Mouse (Mus musculus): ENCODE measurements around the gene Dnm3. TPM values are rescaled to one million over a fixed set of nuclear protein-coding genes. Genes with fewer than 3 reads are reported as not detected.

Gene Dnm3
- polyA plus RNA-seq, 1 experiment, result 6.8 TPM

DNA sequence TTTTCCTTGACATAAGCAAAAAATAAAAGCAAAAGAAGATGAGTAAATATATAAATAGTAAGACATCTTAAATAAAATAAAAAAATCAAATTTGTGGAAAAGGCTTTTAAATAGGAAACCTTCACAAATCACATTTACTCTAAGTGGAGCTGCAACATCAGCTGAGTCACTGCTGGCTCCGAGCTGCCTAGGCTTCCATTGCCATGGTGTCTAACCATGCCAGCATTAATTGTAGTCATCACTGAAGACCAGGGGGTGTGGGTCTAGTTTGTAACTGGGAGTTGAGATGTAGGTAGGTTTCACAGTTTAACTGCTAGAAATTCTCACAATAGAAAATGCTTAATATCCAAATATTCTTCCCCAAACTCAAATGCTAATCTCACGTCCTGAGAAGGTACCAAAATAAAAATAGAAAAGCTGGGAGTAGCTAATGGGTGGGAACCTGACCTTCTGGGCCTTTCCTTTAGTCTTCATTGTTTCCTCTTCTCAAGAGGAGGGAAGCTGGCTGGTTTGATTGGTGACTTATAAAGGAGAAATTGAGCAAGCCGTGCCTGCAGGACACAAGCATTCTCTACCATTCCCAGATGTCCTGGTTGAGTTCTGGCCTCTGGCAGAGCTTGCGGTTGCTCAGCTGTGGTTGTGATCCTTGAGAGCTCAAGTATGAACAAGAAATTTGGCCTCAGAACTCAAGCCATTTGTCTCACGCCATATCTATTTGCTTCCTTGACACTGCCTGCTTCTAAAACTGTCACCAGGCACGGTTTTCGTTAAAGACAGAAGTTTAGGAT is 377.6 kb downstream of the Dnm3 start:
- no peak for TF ChIP-seq POLR2A (IDR thresholded peaks at IDR 0.05; ENCODE audit: borderline replicate concordance, extremely low read depth, low read depth, low read length)
- no peak for TF ChIP-seq CTCF (IDR thresholded peaks at IDR 0.05; ENCODE audit: insufficient read depth, low read length)
- H3K4me3 ChIP-seq (replicated peaks; ENCODE audit: extremely low read depth, low read depth, low read length), result no peak overlapping the region
- H3K4me1 ChIP-seq (ENCODE audit: control insufficient read depth, insufficient read depth, low read length), result no peaks in the 10 kb centered on the region
- 71% methylated on average over 7 of the region's 7 CpGs for WGBS
- DNase-seq, result no peak

GRCm38 (mm10) chr1:162099203-162099602 is 378.6 kb downstream of the Dnm3 start:
- H3K4me1 ChIP-seq (ENCODE audit: control insufficient read depth, insufficient read depth, low read length), result no peaks in the 10 kb centered on the region
- TF ChIP-seq POLR2A (IDR thresholded peaks at IDR 0.05; ENCODE audit: borderline replicate concordance, extremely low read depth, low read depth, low read length), result no peak
- no peak for TF ChIP-seq CTCF (IDR thresholded peaks at IDR 0.05; ENCODE audit: insufficient read depth, low read length)
- no peak for DNase-seq
- WGBS, result 75% methylated on average over 3 of the region's 3 CpGs
- no peak overlapping the region for H3K4me3 ChIP-seq (replicated peaks; ENCODE audit: extremely low read depth, low read depth, low read length)

DNA sequence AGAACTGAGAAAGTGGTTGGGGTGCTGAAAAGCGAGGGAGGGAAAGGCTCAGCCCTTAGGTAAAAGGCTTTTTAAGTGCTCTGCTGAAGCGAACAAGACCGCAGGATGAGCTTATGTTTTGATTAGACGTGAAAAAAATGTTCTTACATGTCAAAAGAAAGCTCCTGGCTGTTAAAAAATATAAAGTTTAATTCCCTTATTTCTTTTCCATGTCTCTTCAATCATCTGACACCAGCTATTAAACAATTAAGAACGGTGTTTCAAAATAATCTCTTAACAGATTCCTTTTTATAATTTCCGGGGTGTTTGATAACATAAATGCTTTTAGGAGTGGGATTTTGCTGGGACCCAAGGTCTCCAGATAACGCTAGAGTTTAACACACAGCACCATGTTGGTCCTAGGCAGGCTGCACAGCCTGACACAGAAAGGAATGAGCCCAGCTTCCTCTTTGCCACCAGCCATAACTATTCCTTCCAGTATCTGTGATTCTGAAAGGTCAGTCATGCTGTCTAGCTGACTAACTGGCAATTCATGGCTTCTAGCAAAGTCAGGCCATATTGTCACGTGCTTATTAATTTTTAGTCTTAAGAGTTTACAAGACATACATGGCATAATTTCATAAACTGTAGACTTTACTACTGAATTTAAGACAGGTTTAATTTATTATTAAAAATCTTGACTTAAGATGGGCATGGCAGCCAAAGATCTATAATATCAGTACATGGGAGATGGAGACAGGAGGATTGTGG is 383.1 kb downstream of the Dnm3 start:
- TF ChIP-seq POLR2A (IDR thresholded peaks at IDR 0.05; ENCODE audit: borderline replicate concordance, extremely low read depth, low read depth, low read length) (no peak), CTCF (IDR thresholded peaks at IDR 0.05; ENCODE audit: insufficient read depth, low read length) (no peak)
- DNase-seq, result no peak
- Histone ChIP-seq H3K4me1 (ENCODE audit: control insufficient read depth, insufficient read depth, low read length) (no peaks in the 10 kb centered on the region), H3K4me3 (replicated peaks; ENCODE audit: extremely low read depth, low read depth, low read length) (no peak overlapping the region)
- 67% methylated on average over 8 of the region's 8 CpGs for WGBS

DNA sequence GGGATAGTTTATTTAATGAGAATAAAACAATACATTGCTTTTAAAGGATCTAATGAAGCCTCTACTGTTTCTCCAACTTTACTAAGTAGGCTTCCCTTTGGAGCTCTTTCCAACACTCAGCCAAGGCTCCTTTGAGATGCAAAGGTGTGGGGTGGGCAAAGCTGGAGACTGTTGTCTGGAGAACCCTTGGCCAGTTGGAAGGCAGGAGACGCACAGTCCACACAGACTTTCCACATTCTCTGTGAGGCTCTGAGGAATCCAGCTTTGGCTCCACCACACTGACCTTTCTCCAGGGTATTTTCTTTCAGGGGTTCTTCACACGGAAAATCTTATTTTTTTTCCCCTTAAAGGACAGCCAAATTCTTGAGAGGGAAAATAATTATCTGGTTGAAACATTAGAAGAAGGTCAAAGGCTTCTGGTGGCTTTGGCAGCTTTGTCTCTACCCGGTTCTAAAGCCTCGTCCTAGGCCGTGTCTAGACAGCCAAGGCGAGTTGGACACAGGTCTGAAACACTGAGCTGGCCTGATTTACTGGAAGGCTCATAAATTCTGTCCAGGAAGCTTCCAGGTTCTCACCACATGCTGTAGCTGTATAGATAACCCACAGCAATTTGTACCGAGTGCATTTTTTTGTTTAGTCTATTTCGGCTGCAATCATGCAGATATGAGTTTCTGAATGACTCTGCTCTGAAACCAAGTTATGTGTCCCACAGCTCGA is 383.9 kb downstream of the Dnm3 start:
- H3K4me1 ChIP-seq (ENCODE audit: control insufficient read depth, insufficient read depth, low read length), result no peaks in the 10 kb centered on the region
- no peak for DNase-seq
- no peak overlapping the region for H3K4me3 ChIP-seq (replicated peaks; ENCODE audit: extremely low read depth, low read depth, low read length)
- 48% methylated on average over 9 of the region's 9 CpGs for WGBS
- TF ChIP-seq CTCF (IDR thresholded peaks at IDR 0.05; ENCODE audit: insufficient read depth, low read length) (no peak), POLR2A (IDR thresholded peaks at IDR 0.05; ENCODE audit: borderline replicate concordance, extremely low read depth, low read depth, low read length) (no peak)

DNA sequence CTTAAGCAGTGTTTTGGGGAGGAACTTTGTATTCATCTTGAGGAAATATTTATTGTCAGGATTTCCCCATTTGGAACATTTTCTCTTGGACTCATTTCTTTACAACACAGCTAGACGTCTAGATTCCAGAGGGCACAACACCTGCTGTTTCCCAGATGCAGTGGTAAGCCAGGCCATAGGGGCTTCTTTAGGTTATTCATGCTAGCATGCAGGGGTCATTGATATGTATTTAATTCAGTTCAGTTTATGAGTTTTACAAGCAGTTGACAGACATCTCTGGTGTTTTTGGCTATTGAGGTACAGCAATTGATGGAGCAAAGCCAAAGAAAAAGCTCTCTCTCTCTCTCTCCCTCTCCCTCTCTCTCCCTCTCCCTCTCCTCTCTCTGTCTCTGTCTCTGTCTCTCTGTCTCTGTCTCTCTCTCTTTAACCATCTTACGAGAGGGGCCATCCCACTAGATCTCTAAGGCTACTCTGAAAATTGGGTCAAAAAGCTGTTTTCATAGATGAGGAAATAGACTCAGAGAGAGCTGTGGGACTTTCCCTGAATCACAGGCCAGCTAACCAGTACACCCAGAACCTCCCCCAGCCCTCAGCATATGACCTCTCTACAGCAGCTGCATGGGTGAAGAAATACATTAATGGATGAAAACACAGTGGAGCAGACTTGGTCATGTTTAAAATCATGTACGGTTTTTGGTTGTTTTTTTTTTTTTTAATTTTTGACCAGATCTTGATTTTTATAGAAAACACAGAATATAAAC is 384.8 kb downstream of the Dnm3 start:
- WGBS, result 64% methylated on average over 3 of the region's 3 CpGs
- no peaks in the 10 kb centered on the region for H3K4me1 ChIP-seq (ENCODE audit: control insufficient read depth, insufficient read depth, low read length)

DNA sequence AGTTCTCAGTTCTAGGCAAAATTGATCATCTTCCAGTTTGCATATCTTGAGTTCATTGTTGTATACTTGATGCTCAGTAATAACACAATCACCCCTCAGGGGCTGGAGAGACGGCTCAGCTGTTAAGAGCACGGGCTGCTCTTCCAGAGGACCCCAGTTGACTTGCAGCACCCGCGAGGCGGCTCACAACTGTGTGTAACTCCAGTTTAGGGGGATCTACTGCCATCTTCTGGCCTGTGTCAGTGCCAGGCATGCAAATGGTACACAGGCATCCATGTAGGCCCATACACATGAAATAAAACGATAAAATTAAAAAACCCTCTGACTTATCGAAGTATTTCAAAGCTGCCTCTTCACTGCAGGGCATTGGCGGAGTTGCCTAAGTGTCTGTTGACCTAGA is 385.4 kb downstream of the Dnm3 start:
- WGBS, result 85% methylated on average over 8 of the region's 8 CpGs
- Histone ChIP-seq H3K4me1 (ENCODE audit: control insufficient read depth, insufficient read depth, low read length) (no peaks in the 10 kb centered on the region), H3K4me3 (replicated peaks; ENCODE audit: extremely low read depth, low read depth, low read length) (no peak overlapping the region)
- TF ChIP-seq POLR2A (IDR thresholded peaks at IDR 0.05; ENCODE audit: borderline replicate concordance, extremely low read depth, low read depth, low read length) (no peak), CTCF (IDR thresholded peaks at IDR 0.05; ENCODE audit: insufficient read depth, low read length) (no peak)
- DNase-seq, result no peak

More for the DNA sequence above, 384.8 kb downstream of the Dnm3 start:
- no peak for DNase-seq
- no peak overlapping the region for H3K4me3 ChIP-seq (replicated peaks; ENCODE audit: extremely low read depth, low read depth, low read length)
- no peak for TF ChIP-seq POLR2A (IDR thresholded peaks at IDR 0.05; ENCODE audit: borderline replicate concordance, extremely low read depth, low read depth, low read length)
- no peak for TF ChIP-seq CTCF (IDR thresholded peaks at IDR 0.05; ENCODE audit: insufficient read depth, low read length)

GRCm38 (mm10) chr1:162083886-162084478 is 393.9 kb downstream of the Dnm3 start:
- TF ChIP-seq CTCF (IDR thresholded peaks at IDR 0.05; ENCODE audit: insufficient read depth, low read length), result no peak
- no peak for DNase-seq
- H3K4me3 ChIP-seq (replicated peaks; ENCODE audit: extremely low read depth, low read depth, low read length), result no peak overlapping the region
- 43% methylated on average over 9 of the region's 9 CpGs for WGBS
- peaks cover 2% of the 10 kb centered on the region for H3K4me1 ChIP-seq (ENCODE audit: control insufficient read depth, insufficient read depth, low read length)

- 63% methylated on average over 2 of the region's 2 CpGs for WGBS
- DNase-seq, result no peak
- Histone ChIP-seq H3K4me3 (replicated peaks; ENCODE audit: extremely low read depth, low read depth, low read length) (no peak overlapping the region), H3K4me1 (ENCODE audit: control insufficient read depth, insufficient read depth, low read length) (peaks cover 2% of the 10 kb centered on the region)
- TF ChIP-seq CTCF (IDR thresholded peaks at IDR 0.05; ENCODE audit: insufficient read depth, low read length) (no peak), POLR2A (IDR thresholded peaks at IDR 0.05; ENCODE audit: borderline replicate concordance, extremely low read depth, low read depth, low read length) (no peak)
Measured at GRCm38 (mm10) chr1:162083354-162083753, 394.5 kb downstream of the Dnm3 start.

GRCm38 (mm10) chr1:162082711-162083110 is 395.1 kb downstream of the Dnm3 start:
- 74% methylated on average over 7 of the region's 7 CpGs for WGBS
- TF ChIP-seq CTCF (IDR thresholded peaks at IDR 0.05; ENCODE audit: insufficient read depth, low read length) (no peak), POLR2A (IDR thresholded peaks at IDR 0.05; ENCODE audit: borderline replicate concordance, extremely low read depth, low read depth, low read length) (no peak)
- H3K4me1 ChIP-seq (ENCODE audit: control insufficient read depth, insufficient read depth, low read length), result peaks cover 2% of the 10 kb centered on the region
- no peak for DNase-seq
- H3K4me3 ChIP-seq (replicated peaks; ENCODE audit: extremely low read depth, low read depth, low read length), result no peak overlapping the region

Measured in lung, adult 2 months (tissue).